Mouse (Mus musculus) bone marrow, adult 2 months (tissue): ENCODE measurements around the gene Zfp524.

Experiments used
- CTCF ChIP-seq: fragments of 200-500 bp; IDR thresholded peaks from 2 replicates; pipeline ENCODE4 v1.5.1; 2011; ENCODE audit warnings: low read length, control low read depth; ENCODE audit not compliant: control insufficient read depth, insufficient read depth
- POLR2A ChIP-seq: fragments of 200-500 bp; IDR thresholded peaks from 2 replicates; pipeline ENCODE4 v1.6.1; 2011; ENCODE audit warnings: low read depth, mild to moderate bottlenecking, control low read depth, low read length, borderline replicate concordance; ENCODE audit not compliant: control insufficient read depth

GRCm38 (mm10) chr7:5029946-5030345, 15.7 kb downstream of the Zfp524 start:
- TF ChIP-seq POLR2A = no peak
- TF ChIP-seq CTCF = no peak
